8 mouse cellular contexts compared by ENCODE assay signal in the genomic region with DNA sequence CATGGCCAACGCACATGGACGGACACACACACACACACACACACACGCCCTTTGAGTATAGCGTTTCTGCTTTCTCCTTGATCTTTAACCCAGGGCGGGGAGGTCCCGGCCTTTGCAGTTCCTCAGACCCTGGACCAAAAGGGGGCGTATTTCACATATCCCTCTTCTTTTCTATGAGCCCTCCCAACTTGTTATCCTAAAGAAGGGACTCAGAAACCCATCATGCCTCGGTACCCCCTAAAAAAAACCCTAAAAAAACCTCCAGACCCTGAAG. TPM values are rescaled to one million over a fixed set of nuclear protein-coding genes. Genes with fewer than 3 reads are reported as not detected.
A peak's percentile ranks its signal among the peaks of the same experiment; 100 is the strongest.
DNase-seq lines count a peak whose midpoint lies in the region; ATAC-seq and TF ChIP-seq lines count a peak whose summit lies in the region.

No protein-coding gene starts in this region.

- H3K4me2 ChIP-seq in forebrain, embryonic 13.5 days, result peak overlapping the region; percentile 89
- peak overlapping the region; percentile 74 for H3K4me2 ChIP-seq in liver, embryonic 13.5 days

- H3K27ac ChIP-seq in heart, adult 2 months, result no peak overlapping the region
- no peak overlapping the region for H3K27ac ChIP-seq in forebrain, embryonic 13.5 days
- H3K27ac ChIP-seq in liver, embryonic 13.5 days, result no peak overlapping the region

- intact Hi-C loops in heart, adult 2 months (cut with DNase I), result loop anchor here (5.0 kb wide), 1 partner anchor 37 kb away; no protein-coding TSS in a partner anchor

- no peak for TF ChIP-seq EP300 in heart, adult 2 months (IDR thresholded peaks at IDR 0.05; ENCODE audit: insufficient read depth, low read depth, low read length)

- no peak for TF ChIP-seq POLR2A in heart, adult 2 months (IDR thresholded peaks at IDR 0.05; ENCODE audit: insufficient read depth, low read depth, low read length)

- no peak for DNase-seq in heart, adult 2 months
- no peak for DNase-seq in heart, adult 11 months
- DNase-seq in liver, embryonic 13.5 days, result no peak
- DNase-seq in frontal cortex, postnatal 10 days (ENCODE audit: low spot score in 2 of 2), result no peak
- DNase-seq in left cerebral cortex, adult 9 months (ENCODE audit: low spot score in 2 of 2), result no peak
- DNase-seq in kidney, postnatal 14 days, result no peak

- 15% methylated on average over 8 of the region's 8 CpGs for WGBS in heart, adult 2 months
- WGBS in forebrain, embryonic 13.5 days, result 2% methylated on average over 8 of the region's 8 CpGs
- 4% methylated on average over 8 of the region's 8 CpGs for WGBS in liver, embryonic 13.5 days (ENCODE audit: insufficient replicate concordance)

- no peaks in the 10 kb centered on the region for H3K36me3 ChIP-seq in heart, adult 2 months (ENCODE audit: control insufficient read depth, insufficient read depth, low read length)
- H3K36me3 ChIP-seq in E14TG2a.4 (ENCODE audit: insufficient read depth, low read length), result no peaks in the 10 kb centered on the region
- H3K36me3 ChIP-seq in forebrain, embryonic 13.5 days (ENCODE audit: poor library complexity, severe bottlenecking), result no peaks in the 10 kb centered on the region
- H3K36me3 ChIP-seq in liver, embryonic 13.5 days, result no peaks in the 10 kb centered on the region

- peaks cover 3% of the 10 kb centered on the region for H3K27me3 ChIP-seq in heart, adult 2 months (ENCODE audit: control insufficient read depth, insufficient read depth, low read length)
- peaks cover 30% of the 10 kb centered on the region for H3K27me3 ChIP-seq in E14TG2a.4 (ENCODE audit: insufficient read depth, low read length)
- peaks cover 11% of the 10 kb centered on the region for H3K27me3 ChIP-seq in forebrain, embryonic 13.5 days
- peaks cover 84% of the 10 kb centered on the region for H3K27me3 ChIP-seq in liver, embryonic 13.5 days

- H3K9me3 ChIP-seq in E14TG2a.4 (ENCODE audit: low read length), result no peaks in the 10 kb centered on the region
- no peaks in the 10 kb centered on the region for H3K9me3 ChIP-seq in forebrain, embryonic 13.5 days (replicated peaks)
- H3K9me3 ChIP-seq in liver, embryonic 13.5 days (replicated peaks), result no peaks in the 10 kb centered on the region

- peaks cover 3% of the 10 kb centered on the region for H3K4me1 ChIP-seq in heart, adult 2 months (ENCODE audit: control insufficient read depth, insufficient read depth, low read length)
- peaks cover 47% of the 10 kb centered on the region for H3K4me1 ChIP-seq in E14TG2a.4 (replicated peaks; ENCODE audit: low read depth, low read length)
- peaks cover 66% of the 10 kb centered on the region for H3K4me1 ChIP-seq in forebrain, embryonic 13.5 days
- peaks cover 31% of the 10 kb centered on the region for H3K4me1 ChIP-seq in liver, embryonic 13.5 days (replicated peaks)

- peak overlapping the region; percentile 78; the same call in 1 of the 2 replicates for H3K4me3 ChIP-seq in heart, adult 2 months
- peak overlapping the region; percentile 87 for H3K4me3 ChIP-seq in E14TG2a.4 (replicated peaks; ENCODE audit: low read length)
- H3K4me3 ChIP-seq in forebrain, embryonic 13.5 days, result peak overlapping the region; percentile 66
- H3K4me3 ChIP-seq in liver, embryonic 13.5 days (replicated peaks), result peak overlapping the region; percentile 66

- no peak for TF ChIP-seq CTCF in heart, adult 2 months (IDR thresholded peaks at IDR 0.05)
- TF ChIP-seq CTCF in E14TG2a.4 (conservative IDR thresholded peaks at IDR 0.05; ENCODE audit: low read length), result no peak; the same call in none of the 2 replicates

- ATAC-seq in forebrain, embryonic 13.5 days, result no peak
- ATAC-seq in liver, embryonic 13.5 days (ENCODE audit: low read depth), result peak; percentile 42; the same call in 1 of the 2 replicates

- no peaks in the 10 kb centered on the region for H3K79me2 ChIP-seq in heart, adult 2 months (replicated peaks; ENCODE audit: control insufficient read depth, insufficient read depth, low read length)

- peak overlapping the region; percentile 43; the same call in 1 of the 2 replicates for H3K9ac ChIP-seq in heart, adult 2 months (ENCODE audit: low read depth, low read length)
- H3K9ac ChIP-seq in forebrain, embryonic 13.5 days, result no peak overlapping the region
- no peak overlapping the region for H3K9ac ChIP-seq in liver, embryonic 13.5 days

RNA-seq across cellular contexts. Expression of gene Cux2, which starts 0.9 kb away (rescaled TPM):
- total RNA-seq in heart, adult 2 months (2021), result 10 to 100 TPM; 18.1 to 18.4 TPM
- 11.4 and 16.7 TPM in 2 replicates for polyA plus RNA-seq in heart, adult 2 months (2012; rRNA removed)
- 16.9 and 17.9 TPM in 2 replicates for polyA plus RNA-seq in forebrain, embryonic 13.5 days (2015; fragmentation: Nextera tagmentation; extraction: Ambion mirVana)
- 0.59 and 0.88 TPM in 2 replicates for polyA plus RNA-seq in liver, embryonic 13.5 days (2015; fragmentation: Nextera tagmentation; extraction: Ambion mirVana)

RNA-seq across cellular contexts. Expression of gene Myl2, which starts 50.0 kb away (rescaled TPM):
- over 10,000 TPM; 18,797 to 22,206 TPM for total RNA-seq in heart, adult 2 months (2021)
- polyA plus RNA-seq in heart, adult 2 months (2012; rRNA removed), result 7,725 and 11,177 TPM in 2 replicates
- 0.81 and 3.6 TPM in 2 replicates for polyA plus RNA-seq in forebrain, embryonic 13.5 days (2015; fragmentation: Nextera tagmentation; extraction: Ambion mirVana)
- 0.70 and 11.9 TPM in 2 replicates for polyA plus RNA-seq in liver, embryonic 13.5 days (2015; fragmentation: Nextera tagmentation; extraction: Ambion mirVana)

Comparison
In these comparisons a context has a peak if more than half of its experiments do, and no peak if none do; other contexts are left out.
1. RNA of gene Myl2, which starts 50.0 kb away (polyA plus RNA-seq): 7,725 to 11,177 TPM in heart, adult 2 months; 0.81 to 3.6 TPM in forebrain, embryonic 13.5 days and 0.70 to 11.9 TPM in liver, embryonic 13.5 days; every median in the first group is over 100 times any median in the second.
2. Peak in every context shown above with its lines, with median percentiles within 50 percentile points of each other: H3K4me3 ChIP-seq.